Mouse (Mus musculus): ENCODE measurements around the gene Cpvl.
A peak's percentile ranks its signal among the peaks of the same experiment; 100 is the strongest.

Cpvl gene

GRCm38 (mm10) chr6:53972238-53972743, 6.2 kb downstream of the Cpvl start:
- DNase-seq (ENCODE audit: extremely low spot score): no peak

- no peak for DNase-seq (ENCODE audit: extremely low spot score)
Measured at GRCm38 (mm10) chr6:53971729-53972128, 6.7 kb downstream of the Cpvl start.

GRCm38 (mm10) chr6:53969081-53969480, 9.4 kb downstream of the Cpvl start:
- no peak for DNase-seq (ENCODE audit: extremely low spot score)

GRCm38 (mm10) chr6:53968550-53968949, 9.9 kb downstream of the Cpvl start:
- DNase-seq (ENCODE audit: extremely low spot score): no peak

GRCm38 (mm10) chr6:53966595-53966994, 11.9 kb downstream of the Cpvl start:
- DNase-seq (ENCODE audit: extremely low spot score): no peak

- DNase-seq (ENCODE audit: extremely low spot score): no peak
Measured at GRCm38 (mm10) chr6:53965900-53966299, 12.6 kb downstream of the Cpvl start.

- DNase-seq (ENCODE audit: extremely low spot score): no peak
Measured at GRCm38 (mm10) chr6:53963906-53964496, 14.5 kb downstream of the Cpvl start.

- DNase-seq (ENCODE audit: extremely low spot score): no peak
Measured at GRCm38 (mm10) chr6:53962006-53962405, 16.5 kb downstream of the Cpvl start.

- no peak for DNase-seq (ENCODE audit: extremely low spot score)
Measured at GRCm38 (mm10) chr6:53959826-53960225, 18.6 kb downstream of the Cpvl start.

- peak; percentile 85 for DNase-seq (ENCODE audit: extremely low spot score)
Measured at GRCm38 (mm10) chr6:53958321-53958720, 20.1 kb downstream of the Cpvl start.

- DNase-seq (ENCODE audit: extremely low spot score): no peak
Measured at GRCm38 (mm10) chr6:53956513-53956912, 22.0 kb downstream of the Cpvl start.

- DNase-seq (ENCODE audit: extremely low spot score): no peak
Measured at GRCm38 (mm10) chr6:53955846-53956245, 22.6 kb downstream of the Cpvl start.

- DNase-seq (ENCODE audit: extremely low spot score): no peak
Measured at GRCm38 (mm10) chr6:53955271-53955670, 23.2 kb downstream of the Cpvl start.

GRCm38 (mm10) chr6:53954106-53954505, 24.4 kb downstream of the Cpvl start:
- peak; percentile 43 for DNase-seq (ENCODE audit: extremely low spot score)

- no peak for DNase-seq (ENCODE audit: extremely low spot score)
Measured at GRCm38 (mm10) chr6:53953348-53953747, 25.1 kb downstream of the Cpvl start.

GRCm38 (mm10) chr6:53951421-53951820, 27.1 kb downstream of the Cpvl start:
- DNase-seq (ENCODE audit: extremely low spot score): no peak

- DNase-seq (ENCODE audit: extremely low spot score): no peak
Measured at GRCm38 (mm10) chr6:53950876-53951275, 27.6 kb downstream of the Cpvl start.

- no peak for DNase-seq (ENCODE audit: extremely low spot score)
Measured at GRCm38 (mm10) chr6:53948388-53949035, 30.0 kb downstream of the Cpvl start.

GRCm38 (mm10) chr6:53944887-53945286, 33.6 kb downstream of the Cpvl start:
- no peak for DNase-seq (ENCODE audit: extremely low spot score)

GRCm38 (mm10) chr6:53944417-53944816, 34.1 kb downstream of the Cpvl start:
- no peak for DNase-seq (ENCODE audit: extremely low spot score)

- DNase-seq (ENCODE audit: extremely low spot score): no peak
Measured at GRCm38 (mm10) chr6:53942190-53942831, 36.2 kb downstream of the Cpvl start.

GRCm38 (mm10) chr6:53939752-53940151, 38.7 kb downstream of the Cpvl start:
- no peak for DNase-seq (ENCODE audit: extremely low spot score)

GRCm38 (mm10) chr6:53938942-53939341, 39.5 kb downstream of the Cpvl start:
- no peak for DNase-seq (ENCODE audit: extremely low spot score)
